Mouse (Mus musculus) small intestine, adult 2 months (tissue): ENCODE data around the gene Hsf2bp.

Experiments used
- CTCF ChIP-seq: fragments of 200-500 bp; IDR thresholded peaks from 2 replicates; pipeline ENCODE4 v1.5.1; 2012; ENCODE audit warnings: low read depth, mild to moderate bottlenecking, control low read depth, inconsistent platforms, low read length, moderate library complexity, mixed read lengths; ENCODE audit not compliant: insufficient replicate concordance, insufficient read length; ENCODE audit errors: extremely low read depth
- POLR2A ChIP-seq: fragments of 200-500 bp; IDR thresholded peaks from 2 replicates; pipeline ENCODE4 v1.6.1; 2012; ENCODE audit warnings: low read depth, mild to moderate bottlenecking, control low read depth, inconsistent platforms, low read length, moderate library complexity

DNA sequence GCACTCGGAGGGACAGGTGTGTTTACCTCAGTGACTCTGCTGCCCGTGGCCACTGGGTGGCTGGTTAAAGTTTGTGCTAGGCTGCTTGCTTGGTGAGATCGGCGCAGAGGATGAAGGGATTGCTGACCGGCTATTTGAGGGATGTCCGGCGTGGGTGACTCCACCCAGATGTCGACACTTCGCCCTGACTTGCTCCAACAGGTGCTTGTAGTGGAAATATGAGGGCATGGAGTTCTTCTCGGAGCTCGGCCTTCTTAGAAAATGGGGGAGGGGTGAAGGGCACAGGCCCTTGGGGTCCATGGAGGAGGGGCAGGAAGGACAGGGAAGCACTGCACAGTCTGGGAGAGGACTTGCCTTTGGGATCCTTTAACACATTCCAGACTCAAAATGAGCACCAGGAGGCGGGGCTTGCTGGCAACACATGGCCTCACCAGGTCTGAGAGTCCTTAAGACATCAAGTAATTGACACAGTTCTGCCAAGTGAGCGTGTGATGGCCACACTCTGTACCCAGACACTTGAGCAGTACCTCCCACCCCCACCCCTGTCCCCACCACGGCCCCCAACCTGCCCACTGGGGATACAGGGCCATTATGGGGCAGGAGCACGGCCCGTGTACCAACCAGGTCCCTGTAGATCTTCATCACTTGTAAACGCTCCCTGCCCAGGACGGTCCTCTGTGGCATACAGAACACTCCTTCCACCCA lies 120.2 kb downstream of the Hsf2bp start:
- TF ChIP-seq CTCF (no peak), POLR2A (no peak)
